Mouse (Mus musculus) CD4-positive naive resting alpha-beta T cell, adult 57 days (primary cell): Measurements from ENCODE around the gene March4. TPM values are rescaled to one million over a fixed set of nuclear protein-coding genes. Genes with fewer than 3 reads are reported as not detected.

Experiments
- total RNA-seq: library from RNA; stranded (reverse); gene quantifications from one replicate; pipeline ENCODE4 v1.2.4, GENCODE M21; 2023

March4 gene
- total RNA-seq: not detected

GRCm38 (mm10) chr1:72536611-72537351 is at the start of gene March4:
March4 (minus strand) TSS chr1:72536930.

GRCm38 (mm10) chr1:72582947-72583731 is 46.4 kb upstream of the March4 start, which contains the start of gene Smarcal1:
Smarcal1 (plus strand) TSS chr1:72583251.

Other genes starting within 250 kb of the March4 start
- 25.3 TPM for gene Xrcc5, start 229.5 kb downstream of the March4 start, total RNA-seq
- 39.6 TPM for gene Smarcal1, start 46.3 kb upstream of the March4 start, total RNA-seq
- gene Ankar, start 163.6 kb upstream of the March4 start, total RNA-seq: not detected
- gene Rpl37a, start 174.4 kb upstream of the March4 start, total RNA-seq: 3,321 TPM